Mouse (Mus musculus) bone marrow, adult 2 months (tissue): ENCODE results near the gene Gm44973.

Experiments used
- CTCF ChIP-seq: fragments of 200-500 bp; IDR thresholded peaks from 2 replicates; pipeline ENCODE4 v1.5.1; 2011; ENCODE audit warnings: low read length, control low read depth; ENCODE audit not compliant: control insufficient read depth, insufficient read depth
- POLR2A ChIP-seq: fragments of 200-500 bp; IDR thresholded peaks from 2 replicates; pipeline ENCODE4 v1.6.1; 2011; ENCODE audit warnings: low read depth, mild to moderate bottlenecking, control low read depth, low read length, borderline replicate concordance; ENCODE audit not compliant: control insufficient read depth

GRCm38 (mm10) chr7:5064886-5065285, 49.6 kb downstream of the Gm44973 start:
- TF ChIP-seq CTCF (no peak), POLR2A (no peak)
